Mouse (Mus musculus): ENCODE measurements at regions not wholly inside any gene's neighbourhood (a gene's known extent, or its start where the extent isn't known, plus 50 kb on each side); places are given as distances from the start of the nearest gene placed in this dataset.

DNA sequence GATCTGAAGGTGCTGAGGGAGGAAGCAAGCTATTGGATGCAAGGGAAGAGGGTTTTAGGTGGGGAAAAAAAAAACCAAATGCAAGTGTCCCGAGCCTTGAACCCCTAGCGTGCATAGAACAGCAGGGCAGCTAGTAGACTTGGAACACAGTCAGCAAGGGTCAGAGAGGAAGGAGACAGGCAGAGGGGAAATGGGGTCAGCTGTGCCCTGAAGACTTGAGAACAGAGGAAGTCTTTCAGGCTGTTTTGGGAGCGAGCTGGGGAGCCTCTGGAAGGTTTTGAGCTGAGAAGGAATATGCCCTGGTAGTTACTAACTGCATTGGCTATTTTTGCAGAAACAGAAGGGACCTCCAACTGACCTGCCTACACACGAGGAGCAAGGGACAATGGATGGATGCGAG lies 149.5 kb downstream of the Pten start:
- Histone ChIP-seq H3K4me3 (ENCODE audit: insufficient read depth, low read length) (no peak overlapping the region), H3K4me1 (ENCODE audit: control insufficient read depth, insufficient read depth, low read length) (peaks cover 5% of the 10 kb centered on the region; the same call in 1 of the 2 replicates), H3K27ac (ENCODE audit: insufficient read depth, low read length) (no peak overlapping the region)
- TF ChIP-seq POLR2A (IDR thresholded peaks at IDR 0.05; ENCODE audit: low read depth, low read length) (no peak), CTCF (IDR thresholded peaks at IDR 0.05; ENCODE audit: borderline replicate concordance, insufficient read depth, low read length) (no peak)

DNA sequence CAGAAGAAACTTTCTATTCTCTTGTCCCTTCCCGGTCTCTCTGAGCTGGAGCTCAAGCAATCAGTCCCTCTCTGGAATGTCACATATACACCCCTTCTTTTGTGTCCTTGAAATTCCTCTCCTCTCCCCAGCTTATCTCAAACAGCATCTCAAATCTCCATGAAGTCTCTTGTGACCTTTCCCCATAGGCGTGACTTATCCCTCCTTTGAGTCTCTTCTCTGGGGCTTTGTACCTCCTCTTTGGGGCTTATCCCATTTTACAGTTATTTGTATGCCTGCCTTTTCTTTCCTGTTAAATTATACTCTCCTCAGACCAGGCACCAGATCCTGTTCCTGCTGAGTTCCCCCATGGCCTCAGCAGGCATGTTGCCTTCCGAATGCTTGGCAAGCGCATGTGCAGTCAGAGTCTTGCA lies 152.8 kb downstream of the Pten start:
- Histone ChIP-seq H3K27ac (ENCODE audit: insufficient read depth, low read length) (no peak overlapping the region), H3K4me1 (ENCODE audit: control insufficient read depth, insufficient read depth, low read length) (no peaks in the 10 kb centered on the region)

DNA sequence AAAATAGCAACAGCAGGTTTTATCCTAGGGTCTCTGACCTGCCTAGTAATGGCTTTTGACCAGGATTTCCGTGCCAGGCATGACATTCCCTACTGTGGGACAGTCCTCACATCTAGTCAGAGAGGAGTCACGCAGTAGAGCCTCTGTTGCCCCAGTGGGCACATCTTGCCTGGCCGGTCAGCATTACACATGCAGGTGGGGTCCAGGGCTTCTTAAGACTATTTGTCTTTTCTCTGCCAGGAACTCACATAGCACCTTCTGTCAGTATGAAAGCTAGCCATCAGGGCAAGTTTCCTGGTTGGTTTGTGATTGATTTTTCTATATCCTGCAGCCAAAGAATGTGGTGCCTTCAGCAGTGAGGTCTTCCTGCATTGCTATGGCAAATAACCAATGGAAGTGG lies 155.0 kb downstream of the Pten start:
- Histone ChIP-seq H3K4me1 (ENCODE audit: control insufficient read depth, insufficient read depth, low read length) (no peaks in the 10 kb centered on the region), H3K27ac (ENCODE audit: insufficient read depth, low read length) (no peak overlapping the region), H3K4me3 (ENCODE audit: insufficient read depth, low read length) (no peak overlapping the region)
- no peak for TF ChIP-seq CTCF (IDR thresholded peaks at IDR 0.05; ENCODE audit: borderline replicate concordance, insufficient read depth, low read length)
- no peak for TF ChIP-seq POLR2A (IDR thresholded peaks at IDR 0.05; ENCODE audit: low read depth, low read length)

More for the DNA sequence above, 152.8 kb downstream of the Pten start:
- H3K4me3 ChIP-seq (ENCODE audit: insufficient read depth, low read length) = no peak overlapping the region
- TF ChIP-seq CTCF (IDR thresholded peaks at IDR 0.05; ENCODE audit: borderline replicate concordance, insufficient read depth, low read length) (no peak), POLR2A (IDR thresholded peaks at IDR 0.05; ENCODE audit: low read depth, low read length) (no peak)

DNA sequence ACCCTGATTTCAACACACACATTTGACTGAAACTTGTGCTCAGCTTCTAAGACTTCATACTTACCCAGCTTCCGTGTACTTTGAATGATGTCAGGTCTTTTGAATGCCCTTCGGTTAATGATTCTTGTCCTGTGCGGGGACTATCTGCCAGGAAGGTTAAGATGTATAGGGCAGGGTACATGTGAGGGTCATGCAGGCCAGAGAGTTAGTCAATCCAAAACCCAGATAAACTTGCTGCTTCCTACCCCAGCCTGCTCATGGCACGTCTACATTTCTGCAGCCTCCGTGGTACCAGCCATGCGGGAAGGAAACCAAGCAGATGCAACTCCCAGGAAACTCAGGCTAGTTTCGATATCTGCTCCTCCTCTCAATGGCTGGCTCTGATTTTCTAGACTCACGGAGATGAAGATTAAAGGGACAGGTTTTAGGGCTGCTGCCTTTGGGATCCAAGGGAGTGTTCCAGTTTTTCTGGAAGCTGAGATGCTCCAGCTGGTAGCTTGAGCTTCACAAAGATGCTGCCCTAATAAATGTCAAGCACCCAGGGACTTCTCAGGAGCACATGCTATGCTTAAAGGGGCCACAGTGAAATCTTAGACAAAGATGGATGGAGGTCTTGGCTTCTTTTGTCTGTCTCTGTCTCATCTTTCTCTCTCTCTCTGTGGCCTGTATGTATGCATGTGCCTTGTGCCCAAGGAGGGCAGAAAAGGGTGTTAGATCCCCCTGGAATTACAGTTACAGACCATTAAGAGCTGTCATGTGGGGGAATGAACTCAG lies 159.4 kb downstream of the Pten start:
- Histone ChIP-seq H3K4me3 (ENCODE audit: insufficient read depth, low read length) (no peak overlapping the region), H3K4me1 (ENCODE audit: control insufficient read depth, insufficient read depth, low read length) (no peaks in the 10 kb centered on the region), H3K27ac (ENCODE audit: insufficient read depth, low read length) (no peak overlapping the region)
- TF ChIP-seq POLR2A (IDR thresholded peaks at IDR 0.05; ENCODE audit: low read depth, low read length) = no peak

DNA sequence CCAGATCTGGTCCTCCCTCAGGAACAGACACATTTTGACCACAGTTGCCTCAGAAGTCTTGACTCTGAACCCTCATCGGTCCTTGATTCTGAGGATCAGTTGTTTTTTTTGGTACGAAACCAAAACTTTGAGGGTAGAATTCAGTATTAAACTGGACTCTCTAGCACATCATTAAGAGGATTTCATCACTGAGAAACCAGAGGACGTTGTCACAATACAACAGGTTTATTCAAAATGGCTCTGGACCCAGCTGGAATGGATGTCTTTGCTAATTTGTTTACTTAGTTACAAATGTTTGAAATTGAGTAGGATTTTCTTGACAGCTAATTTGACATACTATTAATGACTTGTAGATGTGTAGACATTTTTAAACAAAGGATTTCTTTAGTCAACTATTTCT lies 163.7 kb downstream of the Pten start:
- TF ChIP-seq CTCF (IDR thresholded peaks at IDR 0.05; ENCODE audit: borderline replicate concordance, insufficient read depth, low read length) (no peak), POLR2A (IDR thresholded peaks at IDR 0.05; ENCODE audit: low read depth, low read length) (no peak)
- H3K4me1 ChIP-seq (ENCODE audit: control insufficient read depth, insufficient read depth, low read length) = peaks cover 2% of the 10 kb centered on the region; the same call in 1 of the 2 replicates
- no peak overlapping the region for H3K4me3 ChIP-seq (ENCODE audit: insufficient read depth, low read length)
- H3K27ac ChIP-seq (ENCODE audit: insufficient read depth, low read length) = no peak overlapping the region

DNA sequence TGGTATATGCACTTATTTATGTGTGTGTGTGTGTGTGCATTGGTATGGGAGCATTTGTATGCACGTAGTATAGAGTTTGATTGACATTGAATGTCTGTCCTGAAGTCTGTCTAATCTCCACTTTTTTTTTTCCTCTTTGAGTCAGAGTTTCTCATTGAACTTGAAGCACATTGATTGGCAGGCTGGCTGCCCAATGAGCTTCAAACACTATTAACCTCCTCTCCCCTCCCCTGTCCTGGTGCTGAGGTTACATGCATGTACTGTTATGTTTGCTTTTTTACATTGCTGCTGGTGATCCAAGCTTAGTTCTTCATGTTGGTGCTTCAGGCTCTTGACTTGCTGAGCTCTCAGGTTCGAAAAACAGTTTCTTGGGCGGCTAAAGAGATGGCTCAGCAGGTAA lies 166.6 kb downstream of the Pten start:
- no peak overlapping the region for H3K4me3 ChIP-seq (ENCODE audit: insufficient read depth, low read length)
- TF ChIP-seq POLR2A (IDR thresholded peaks at IDR 0.05; ENCODE audit: low read depth, low read length) = no peak
- TF ChIP-seq CTCF (IDR thresholded peaks at IDR 0.05; ENCODE audit: borderline replicate concordance, insufficient read depth, low read length) = no peak
- H3K27ac ChIP-seq (ENCODE audit: insufficient read depth, low read length) = no peak overlapping the region
- peaks cover 6% of the 10 kb centered on the region for H3K4me1 ChIP-seq (ENCODE audit: control insufficient read depth, insufficient read depth, low read length)

DNA sequence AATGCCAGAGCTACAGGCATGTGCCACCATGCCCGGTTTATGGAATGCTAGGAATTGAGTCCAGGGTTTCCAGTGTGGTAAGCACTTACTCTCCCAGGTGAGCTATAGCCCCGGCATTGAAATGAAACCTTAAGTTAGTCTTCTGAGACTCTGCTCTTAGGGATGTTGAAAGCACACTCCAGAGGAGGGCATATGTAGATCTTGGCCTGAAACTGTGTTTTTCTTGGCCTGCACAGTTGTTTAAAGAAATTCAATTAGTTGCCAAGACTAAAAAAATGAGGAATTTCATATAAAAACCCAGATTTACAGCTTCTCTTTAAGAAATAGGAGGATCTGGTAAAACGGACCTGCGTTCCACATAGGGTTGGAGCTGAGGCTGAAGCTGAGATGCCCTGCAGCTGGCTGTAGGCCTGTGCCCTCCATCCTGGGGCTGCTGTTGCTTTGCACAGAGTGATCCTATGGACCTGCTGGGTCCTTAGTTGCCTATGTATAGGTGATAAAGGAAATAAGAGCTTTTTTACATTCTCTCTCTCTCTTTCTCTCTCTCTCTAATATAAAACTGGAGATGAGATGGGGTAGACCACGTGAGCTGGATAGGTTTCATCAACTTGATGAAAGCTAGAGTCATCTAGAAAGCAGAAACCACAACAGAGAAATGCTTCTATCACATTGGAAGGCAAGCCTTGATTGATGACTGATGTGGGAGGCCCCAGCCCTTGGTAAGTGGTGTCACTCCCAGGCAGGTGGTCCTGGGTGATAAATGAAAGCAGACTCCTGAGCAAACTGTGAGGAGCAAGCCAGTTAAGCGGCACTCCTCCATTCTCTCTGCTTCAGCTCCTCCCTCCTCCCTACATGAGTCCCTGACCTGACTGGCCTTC lies 168.6 kb downstream of the Pten start:
- Histone ChIP-seq H3K4me3 (ENCODE audit: insufficient read depth, low read length) (no peak overlapping the region), H3K4me1 (ENCODE audit: control insufficient read depth, insufficient read depth, low read length) (peaks cover 6% of the 10 kb centered on the region), H3K27ac (ENCODE audit: insufficient read depth, low read length) (peak overlapping the region; percentile 54)
- no peak for TF ChIP-seq POLR2A (IDR thresholded peaks at IDR 0.05; ENCODE audit: low read depth, low read length)
- TF ChIP-seq CTCF (IDR thresholded peaks at IDR 0.05; ENCODE audit: borderline replicate concordance, insufficient read depth, low read length) = no peak

DNA sequence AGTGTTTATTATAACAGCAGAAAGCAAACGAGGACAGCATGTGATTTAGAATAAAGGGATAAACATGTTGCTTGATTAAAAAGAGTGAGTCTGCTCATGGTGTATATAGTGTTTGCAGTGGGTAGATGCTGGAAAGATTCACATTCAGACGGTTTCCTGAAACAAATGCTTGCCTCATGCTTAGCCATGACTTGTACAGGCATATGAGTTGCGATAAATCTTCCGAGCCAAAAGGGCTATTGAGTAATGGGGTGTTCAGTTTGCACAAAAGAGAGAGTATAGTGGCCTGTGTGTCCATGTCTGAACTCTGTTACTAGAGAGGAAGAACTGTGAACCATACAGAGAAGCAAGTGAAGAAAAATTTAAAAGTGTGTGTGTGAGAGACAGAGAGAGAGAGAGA lies 169.3 kb downstream of the Pten start:
- H3K4me1 ChIP-seq (ENCODE audit: control insufficient read depth, insufficient read depth, low read length) = peaks cover 6% of the 10 kb centered on the region
- TF ChIP-seq CTCF (IDR thresholded peaks at IDR 0.05; ENCODE audit: borderline replicate concordance, insufficient read depth, low read length) (no peak), POLR2A (IDR thresholded peaks at IDR 0.05; ENCODE audit: low read depth, low read length) (no peak)
- peak overlapping the region; percentile 54; the same call in 1 of the 2 replicates for H3K27ac ChIP-seq (ENCODE audit: insufficient read depth, low read length)
- H3K4me3 ChIP-seq (ENCODE audit: insufficient read depth, low read length) = no peak overlapping the region

DNA sequence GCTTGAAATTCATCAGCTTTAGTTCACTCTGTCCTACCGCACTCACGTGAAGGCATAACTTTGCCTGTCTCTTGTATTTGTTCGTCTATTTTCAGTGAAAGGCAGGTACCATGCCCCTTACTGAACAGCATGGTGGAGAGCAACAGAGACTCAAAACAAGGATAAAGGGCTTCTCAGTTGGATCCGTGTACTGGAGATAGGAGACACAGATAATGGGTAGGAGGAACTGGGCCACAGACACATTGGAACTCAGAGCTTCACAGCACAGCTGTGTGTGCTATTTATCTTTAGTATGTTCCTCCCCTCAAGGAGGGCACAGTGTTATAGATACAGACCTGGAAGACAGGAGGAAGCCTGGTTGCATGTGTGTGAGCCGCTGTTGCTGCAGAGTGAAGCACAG lies 176.4 kb downstream of the Pten start:
- TF ChIP-seq CTCF (IDR thresholded peaks at IDR 0.05; ENCODE audit: borderline replicate concordance, insufficient read depth, low read length) (no peak), POLR2A (IDR thresholded peaks at IDR 0.05; ENCODE audit: low read depth, low read length) (no peak)
- no peak overlapping the region for H3K27ac ChIP-seq (ENCODE audit: insufficient read depth, low read length)
- H3K4me3 ChIP-seq (ENCODE audit: insufficient read depth, low read length) = no peak overlapping the region
- H3K4me1 ChIP-seq (ENCODE audit: control insufficient read depth, insufficient read depth, low read length) = no peaks in the 10 kb centered on the region

DNA sequence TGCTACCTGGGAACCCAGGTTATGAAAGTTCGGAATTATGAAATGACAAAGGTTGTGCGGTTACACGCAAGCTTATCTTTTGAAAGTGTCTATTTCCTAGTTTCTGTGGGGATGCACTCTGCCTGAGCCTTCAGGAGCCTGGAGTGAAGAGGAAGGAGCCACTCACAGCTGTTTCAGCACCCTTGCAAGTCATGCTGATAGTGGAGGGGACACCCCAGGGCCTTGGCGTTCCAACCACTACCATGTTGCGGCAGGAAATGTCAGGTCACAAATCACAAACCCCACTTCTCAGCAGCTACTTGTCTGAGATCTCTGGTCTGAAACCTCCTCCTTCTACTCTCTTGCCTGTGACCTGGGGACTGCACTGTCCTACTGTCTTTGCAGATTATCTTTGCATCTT lies 178.3 kb downstream of the Pten start:
- Histone ChIP-seq H3K27ac (ENCODE audit: insufficient read depth, low read length) (no peak overlapping the region), H3K4me3 (ENCODE audit: insufficient read depth, low read length) (no peak overlapping the region), H3K4me1 (ENCODE audit: control insufficient read depth, insufficient read depth, low read length) (no peaks in the 10 kb centered on the region)
- no peak for TF ChIP-seq CTCF (IDR thresholded peaks at IDR 0.05; ENCODE audit: borderline replicate concordance, insufficient read depth, low read length)
- TF ChIP-seq POLR2A (IDR thresholded peaks at IDR 0.05; ENCODE audit: low read depth, low read length) = no peak
